Mouse (Mus musculus) myocyte (in vitro differentiated cells): ENCODE measurements around the gene Trpd52l3.

Experiments used
- E2F4 ChIP-seq: IDR thresholded peaks from one replicate; pipeline ENCODE4 v1.6.1; 2011; ENCODE audit warnings: mild to moderate bottlenecking, control low read depth, moderate library complexity; ENCODE audit not compliant: insufficient read depth
- MAX ChIP-seq: IDR thresholded peaks from one replicate; pipeline ENCODE4 v1.6.1; 2011; ENCODE audit warnings: low read depth, mild to moderate bottlenecking, control low read depth
- MYOG ChIP-seq, 3 experiments: IDR thresholded peaks; one replicate each; pipeline ENCODE4 v1.6.1; 2011; ENCODE audit warnings: control low read depth in 2 of 3, low read depth in 2 of 3, mild to moderate bottlenecking in 2 of 3; ENCODE audit not compliant: insufficient read length in 2 of 3, control insufficient read depth in 1 of 3, insufficient read depth in 1 of 3
- POLR2A ChIP-seq: IDR thresholded peaks from one replicate; pipeline ENCODE4 v1.6.1; 2011; ENCODE audit warnings: low read depth, mild to moderate bottlenecking, control low read depth, moderate library complexity; ENCODE audit not compliant: insufficient read length
- POLR2AphosphoS2 ChIP-seq: IDR thresholded peaks from one replicate; pipeline ENCODE4 v1.6.1; 2011; ENCODE audit warnings: low read depth, control low read depth; ENCODE audit not compliant: insufficient read length
- REST ChIP-seq: IDR thresholded peaks from one replicate; pipeline ENCODE4 v1.6.1; 2011; ENCODE audit warnings: mild to moderate bottlenecking, control low read depth, moderate library complexity; ENCODE audit not compliant: insufficient read depth, insufficient read length
- TCF12 ChIP-seq: IDR thresholded peaks from one replicate; pipeline ENCODE4 v1.6.1; 2011; ENCODE audit warnings: mild to moderate bottlenecking, control low read depth; ENCODE audit not compliant: poor library complexity, insufficient read depth, severe bottlenecking
- TCF3 ChIP-seq: IDR thresholded peaks from one replicate; pipeline ENCODE4 v1.6.1; 2011; ENCODE audit warnings: low read depth, control low read depth; ENCODE audit not compliant: insufficient read length
- USF1 ChIP-seq: IDR thresholded peaks from one replicate; pipeline ENCODE4 v1.6.1; 2011; ENCODE audit warnings: low read depth, mild to moderate bottlenecking, control low read depth, moderate library complexity

GRCm38 (mm10) chr19:29953833-29954232, 49.8 kb upstream of the Trpd52l3 start:
- TF ChIP-seq TCF12 (no peak), POLR2A (no peak), MAX (no peak), POLR2AphosphoS2 (no peak), USF1 (no peak), MYOG (IDR thresholded peaks at IDR 0.05; ENCODE audit: control insufficient read depth in 1 of 3, insufficient read depth in 1 of 3, insufficient read length in 2 of 3, low read depth in 2 of 3) (no peak), E2F4 (no peak), REST (no peak), TCF3 (no peak)
